Mouse (Mus musculus) 3T3-L1 (cell line): ENCODE results near the gene Rnf141.
A peak's percentile ranks its signal among the peaks of the same experiment; 100 is the strongest.

Experiments
- DNase-seq: peaks from one replicate; pipeline ENCODE4 v3.0.0-alpha.2; 2015; ENCODE audit warnings: low read depth, low spot score

Gene Rnf141

GRCm38 (mm10) chr7:110796367-110797051, 47.7 kb downstream of the Rnf141 start:
- no peak for DNase-seq

GRCm38 (mm10) chr7:110794722-110795121, 49.5 kb downstream of the Rnf141 start:
- DNase-seq, result no peak

- no peak for DNase-seq
These were observed 51.4 kb downstream of the Rnf141 start for GRCm38 (mm10) chr7:110792834-110793233.

GRCm38 (mm10) chr7:110792201-110792600, 52.1 kb downstream of the Rnf141 start:
- no peak for DNase-seq

GRCm38 (mm10) chr7:110790878-110791277, 53.4 kb downstream of the Rnf141 start:
- no peak for DNase-seq

- peak; percentile 86 for DNase-seq
These were observed 56.9 kb downstream of the Rnf141 start for GRCm38 (mm10) chr7:110787310-110787709.

GRCm38 (mm10) chr7:110785741-110786146, 58.5 kb downstream of the Rnf141 start:
- DNase-seq, result peak; percentile 61

- DNase-seq, result peak; percentile 52
These were observed 59.3 kb downstream of the Rnf141 start for GRCm38 (mm10) chr7:110784965-110785364.

- peak; percentile 62 for DNase-seq
These were observed 61.3 kb downstream of the Rnf141 start for GRCm38 (mm10) chr7:110782845-110783478.

- DNase-seq, result no peak
These were observed 62.1 kb downstream of the Rnf141 start for GRCm38 (mm10) chr7:110782135-110782534.

- DNase-seq, result peak; percentile 40
These were observed 63.0 kb downstream of the Rnf141 start for GRCm38 (mm10) chr7:110781231-110781711.

GRCm38 (mm10) chr7:110780520-110780919, 63.7 kb downstream of the Rnf141 start:
- peak; percentile 76 for DNase-seq

GRCm38 (mm10) chr7:110779605-110780111, 64.6 kb downstream of the Rnf141 start:
- peak; percentile 52 for DNase-seq

- DNase-seq, result no peak
These were observed 65.3 kb downstream of the Rnf141 start for GRCm38 (mm10) chr7:110778933-110779332.

- DNase-seq, result no peak
These were observed 66.9 kb downstream of the Rnf141 start for GRCm38 (mm10) chr7:110777146-110778001.

GRCm38 (mm10) chr7:110774674-110775073, 69.6 kb downstream of the Rnf141 start:
- no peak for DNase-seq

- DNase-seq, result peak; percentile 53
These were observed 70.2 kb downstream of the Rnf141 start for GRCm38 (mm10) chr7:110774077-110774476.

- DNase-seq, result peak; percentile 87
These were observed 70.9 kb downstream of the Rnf141 start for GRCm38 (mm10) chr7:110773204-110774002.

GRCm38 (mm10) chr7:110772343-110772742, 71.9 kb downstream of the Rnf141 start:
- DNase-seq, result no peak

- no peak for DNase-seq
These were observed 73.3 kb downstream of the Rnf141 start for GRCm38 (mm10) chr7:110770949-110771348.

- DNase-seq, result no peak
These were observed 75.2 kb downstream of the Rnf141 start for GRCm38 (mm10) chr7:110769094-110769493.
